Mouse (Mus musculus) gastrocnemius, postnatal 14 days (tissue): ENCODE data around the gene Pidd1. TPM values are rescaled to one million over a fixed set of nuclear protein-coding genes. Genes with fewer than 3 reads are reported as not detected.

Experiments
- DNase-seq: peaks from one replicate; pipeline ENCODE4 v3.0.0; 2021; ENCODE audit warnings: mixed read lengths
- intact Hi-C: fragments of 180-260 bp; cut with DNase I; formaldehyde crosslinking; loops from one replicate; pipeline ENCODE4 v1.15.1; 2025; ENCODE audit warnings: low total_unique reads
- total RNA-seq, 2 experiments: library from RNA; stranded (reverse); gene quantifications; 2 replicates each; pipeline ENCODE4 v1.2.3; 2021

The Pidd1 gene
- total RNA-seq, 2 experiments from 2014 or later: 0.55 to 0.75 TPM

- DNase-seq: peak; percentile 83
- intact Hi-C loops: no loop called here
Observed at GRCm38 (mm10) chr7:141475011-141475804, 31.4 kb upstream of the Pidd1 start, which contains the start of the genes Polr2l and Tspan4. Polr2l (minus strand) TSS chr7:141475132. Tspan4 (plus strand) TSS chr7:141475240.

GRCm38 (mm10) chr7:141474160-141474559 is 30.3 kb upstream of the Pidd1 start:
- no peak for DNase-seq
- intact Hi-C loops: no loop called here

GRCm38 (mm10) chr7:141472763-141473162 is 28.9 kb upstream of the Pidd1 start:
- no peak for DNase-seq
- intact Hi-C loops: no loop called here

- intact Hi-C loops: no loop called here
- no peak for DNase-seq
Observed at GRCm38 (mm10) chr7:141472226-141472625, 28.4 kb upstream of the Pidd1 start.

GRCm38 (mm10) chr7:141471236-141471635 is 27.4 kb upstream of the Pidd1 start:
- no peak for DNase-seq
- intact Hi-C loops: no loop called here

- intact Hi-C loops: no loop called here
- no peak for DNase-seq
Observed at GRCm38 (mm10) chr7:141470637-141470944, 26.8 kb upstream of the Pidd1 start.

GRCm38 (mm10) chr7:141469901-141470636 is 26.2 kb upstream of the Pidd1 start:
- DNase-seq: no peak
- intact Hi-C loops: no loop called here

GRCm38 (mm10) chr7:141469352-141469751 is 25.5 kb upstream of the Pidd1 start:
- no peak for DNase-seq
- intact Hi-C loops: no loop called here

GRCm38 (mm10) chr7:141468522-141469211 is 24.8 kb upstream of the Pidd1 start:
- DNase-seq: peak; percentile 63
- intact Hi-C loops: no loop called here

GRCm38 (mm10) chr7:141468164-141468521 is 24.3 kb upstream of the Pidd1 start:
- no peak for DNase-seq
- intact Hi-C loops: no loop called here

GRCm38 (mm10) chr7:141467230-141468030 is 23.6 kb upstream of the Pidd1 start, which contains the start of gene Cd151:
Cd151 (plus strand) TSS chr7:141467392.
- peak; percentile 91 for DNase-seq
- intact Hi-C loops: no loop called here

- intact Hi-C loops: no loop called here
- peak; percentile 4 for DNase-seq
Observed at GRCm38 (mm10) chr7:141466607-141467148, 22.9 kb upstream of the Pidd1 start.

- intact Hi-C loops: no loop called here
- DNase-seq: peak; percentile 62
Observed at GRCm38 (mm10) chr7:141466045-141466394, 22.2 kb upstream of the Pidd1 start.

- intact Hi-C loops: no loop called here
Observed at GRCm38 (mm10) chr7:141465388-141466044, 21.7 kb upstream of the Pidd1 start.

GRCm38 (mm10) chr7:141464603-141465201 is 20.9 kb upstream of the Pidd1 start:
- DNase-seq: no peak
- intact Hi-C loops: no loop called here

More at GRCm38 (mm10) chr7:141465388-141466044, 21.7 kb upstream of the Pidd1 start:
- peak; percentile 54 for DNase-seq

GRCm38 (mm10) chr7:141463824-141464602 is 20.2 kb upstream of the Pidd1 start:
- intact Hi-C loops: no loop called here
- peak; percentile 45 for DNase-seq

- intact Hi-C loops: no loop called here
Observed at GRCm38 (mm10) chr7:141462333-141462821, 18.6 kb upstream of the Pidd1 start.

More at GRCm38 (mm10) chr7:141462333-141462821, 18.6 kb upstream of the Pidd1 start:
- peak; percentile 45 for DNase-seq
